Mouse (Mus musculus) megakaryocyte progenitor cell, adult 5-6 weeks (primary cell): ENCODE measurements around the gene Mxd3. TPM values are rescaled to one million over a fixed set of nuclear protein-coding genes. Genes with fewer than 3 reads are reported as not detected.

Source experiments
- ATAC-seq: replicated peaks from 2 replicates; pipeline ENCODE4 v1.8.0; 2016; ENCODE audit warnings: mild to moderate bottlenecking, moderate TSS enrichment, inconsistent platforms; ENCODE audit not compliant: poor library complexity
- total RNA-seq, 2 experiments: library from RNA; stranded (forward) in 1 of 2; stranded (reverse) in 1 of 2; fragments of 157-497, 149-512 nt in 1 of 2; fragments of 200-1000 nt in 1 of 2; gene quantifications; 2 replicates each; pipeline versions ENCODE4 v1.2.3 to v1.2.4; 2015 to 2017

Gene Mxd3
- total RNA-seq, 2 experiments from 2014 or later, result 4.7 to 16.3 TPM

GRCm38 (mm10) chr13:55335701-55336100 is 6.1 kb upstream of the Mxd3 start:
- no peak for ATAC-seq

- no peak for ATAC-seq
Measured at GRCm38 (mm10) chr13:55332331-55332730, 2.7 kb upstream of the Mxd3 start.

GRCm38 (mm10) chr13:55330567-55331400 is 1.2 kb upstream of the Mxd3 start:
- ATAC-seq, result no peak

DNA sequence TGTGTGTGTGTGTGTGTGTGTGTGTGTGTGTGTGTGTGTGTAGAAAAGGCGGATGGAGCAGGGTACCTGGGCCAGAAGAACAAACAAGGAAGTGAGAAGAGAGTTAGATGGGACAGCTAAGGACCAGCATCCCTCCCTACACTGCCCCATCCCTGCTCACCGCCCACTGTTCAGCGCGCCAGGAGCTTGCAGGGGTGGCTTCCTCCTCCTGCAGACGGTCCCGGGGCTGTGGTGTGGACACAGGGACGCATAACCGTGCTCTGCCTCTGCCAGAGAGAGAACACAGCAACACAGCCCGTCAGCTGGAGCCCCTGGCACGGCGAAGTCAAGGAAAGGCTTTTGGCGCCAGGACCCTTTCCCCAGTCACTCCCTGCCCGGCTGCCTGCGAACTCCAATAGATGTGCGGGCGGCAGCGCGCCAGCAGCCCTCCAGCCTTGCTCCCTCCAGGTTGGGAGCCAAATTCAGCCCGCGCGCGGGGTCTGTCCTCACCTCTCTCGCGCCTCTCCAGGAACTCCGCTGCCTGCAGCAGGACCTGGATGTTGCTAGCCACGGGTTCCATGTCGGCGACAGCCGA is 427 bp downstream of the Mxd3 start:
- ATAC-seq, result peak; percentile 7; the same call in 1 of the 2 replicates

- ATAC-seq, result no peak
Measured at GRCm38 (mm10) chr13:55328641-55329040, 982 bp downstream of the Mxd3 start.

GRCm38 (mm10) chr13:55328171-55328570 is 1.5 kb downstream of the Mxd3 start:
- ATAC-seq, result no peak

GRCm38 (mm10) chr13:55327633-55328032 is 2.0 kb downstream of the Mxd3 start:
- ATAC-seq, result peak; percentile 75

DNA sequence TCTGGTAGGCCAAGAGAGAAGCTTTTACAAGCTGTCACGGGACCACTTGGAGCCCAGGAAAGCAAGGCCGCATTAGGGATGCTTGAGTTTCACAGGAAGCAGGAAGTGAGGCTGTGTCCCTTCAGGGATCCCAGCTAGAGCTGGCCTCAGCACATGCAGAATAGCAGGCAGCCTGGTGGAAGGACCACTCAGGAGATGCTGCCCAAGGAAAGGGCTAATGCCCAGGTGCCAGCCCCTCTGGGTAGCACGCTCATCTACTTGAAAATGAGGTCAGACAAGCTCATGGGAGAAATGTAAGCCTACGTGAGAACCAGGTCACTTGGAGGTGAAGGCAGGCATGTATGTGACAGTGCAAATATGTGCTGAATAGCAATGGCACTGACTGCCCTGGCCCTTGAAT is 2.5 kb downstream of the Mxd3 start:
- no peak for ATAC-seq

DNA sequence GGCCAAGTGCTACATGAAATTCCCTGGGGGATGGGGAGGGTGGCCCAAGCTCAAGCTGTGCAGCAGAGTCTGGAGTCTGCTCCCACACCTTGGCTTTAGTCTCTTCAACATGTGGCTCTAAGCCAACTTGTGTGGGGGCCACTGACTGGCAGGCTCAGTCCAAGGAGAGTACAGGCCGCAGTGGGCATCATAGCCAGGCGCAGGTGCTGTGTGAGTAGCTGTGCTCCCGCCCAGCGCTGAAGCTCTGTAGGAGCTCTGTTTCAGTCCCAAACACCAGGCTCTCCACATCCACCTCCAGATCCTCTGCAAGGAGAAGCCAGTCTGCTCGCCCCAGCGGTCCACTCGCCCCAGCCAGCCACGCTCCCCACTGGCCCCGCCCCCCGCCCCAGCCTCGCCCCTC is 4.0 kb downstream of the Mxd3 start:
- ATAC-seq, result no peak

DNA sequence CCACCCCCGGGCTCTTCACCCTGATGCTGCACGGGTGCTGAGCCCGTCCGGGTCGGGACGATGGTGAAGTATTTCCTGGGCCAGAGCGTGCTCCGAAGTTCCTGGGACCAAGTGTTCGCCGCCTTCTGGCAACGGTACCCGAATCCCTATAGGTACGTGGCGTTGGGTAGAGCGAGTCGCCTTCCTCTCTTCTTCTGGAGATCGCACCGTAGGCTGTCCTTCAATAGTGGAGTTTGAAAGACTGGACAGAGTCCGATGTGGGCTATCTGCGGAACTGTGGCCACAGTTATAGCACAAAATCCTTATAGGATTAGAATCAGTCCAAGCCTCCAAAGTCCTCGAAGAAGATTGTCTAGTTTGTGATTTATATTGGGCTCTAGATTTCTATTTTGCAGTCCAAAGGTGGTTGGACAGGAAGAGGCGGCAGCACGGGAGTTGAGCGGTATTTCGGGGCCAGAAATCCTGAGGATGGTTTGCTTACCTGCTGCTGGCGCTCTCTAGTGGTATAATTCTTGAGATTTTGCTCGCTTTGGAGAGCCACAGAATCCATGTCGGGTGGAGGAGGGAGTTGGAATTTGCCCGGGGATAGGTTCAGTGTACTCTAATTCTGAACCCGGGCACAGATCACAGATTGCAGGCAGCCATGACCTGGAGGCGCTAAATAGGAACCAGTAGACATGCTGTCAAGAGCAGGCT is 7.3 kb downstream of the Mxd3 start:
- ATAC-seq, result peak; percentile 40; the same call in 1 of the 2 replicates

DNA sequence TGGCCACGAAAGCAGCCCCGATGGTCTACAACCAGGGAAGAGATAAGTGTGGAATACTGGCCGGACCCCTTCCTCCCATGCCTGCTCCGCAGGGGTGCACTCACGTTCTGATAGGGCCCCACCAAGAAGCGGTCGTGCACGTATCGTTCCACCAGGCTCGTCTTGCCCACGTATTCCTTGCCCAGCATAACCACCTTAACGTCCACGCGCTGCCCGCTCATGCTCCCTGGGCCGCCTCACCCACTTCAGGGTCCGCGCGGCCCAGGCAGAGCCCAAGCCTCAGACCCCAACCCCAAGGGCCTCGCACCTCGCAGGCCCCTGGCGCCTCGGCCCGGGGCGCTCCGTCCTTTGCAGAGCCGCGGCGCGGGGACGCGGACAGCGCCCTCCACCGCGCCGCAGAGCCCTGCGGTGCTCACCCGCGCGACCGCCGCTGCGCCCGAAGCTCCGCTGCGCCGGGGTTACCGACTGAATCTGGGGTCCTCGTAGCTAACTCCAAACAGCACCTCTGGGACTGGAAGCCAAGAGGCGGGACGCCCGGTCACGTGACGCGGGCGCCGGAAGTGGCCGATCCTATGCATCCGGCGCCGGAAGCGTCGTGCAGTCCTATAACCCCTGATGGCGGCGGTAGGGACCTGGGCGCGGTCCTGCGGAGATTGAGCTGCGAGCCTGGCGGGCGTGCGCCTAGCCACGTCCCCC is 8.0 kb downstream of the Mxd3 start, which contains the start of gene Rab24:
TSS of gene Rab24 (minus strand) at position 513 of the 696 bp plus-strand sequence.
- peak; percentile 78 for ATAC-seq

DNA sequence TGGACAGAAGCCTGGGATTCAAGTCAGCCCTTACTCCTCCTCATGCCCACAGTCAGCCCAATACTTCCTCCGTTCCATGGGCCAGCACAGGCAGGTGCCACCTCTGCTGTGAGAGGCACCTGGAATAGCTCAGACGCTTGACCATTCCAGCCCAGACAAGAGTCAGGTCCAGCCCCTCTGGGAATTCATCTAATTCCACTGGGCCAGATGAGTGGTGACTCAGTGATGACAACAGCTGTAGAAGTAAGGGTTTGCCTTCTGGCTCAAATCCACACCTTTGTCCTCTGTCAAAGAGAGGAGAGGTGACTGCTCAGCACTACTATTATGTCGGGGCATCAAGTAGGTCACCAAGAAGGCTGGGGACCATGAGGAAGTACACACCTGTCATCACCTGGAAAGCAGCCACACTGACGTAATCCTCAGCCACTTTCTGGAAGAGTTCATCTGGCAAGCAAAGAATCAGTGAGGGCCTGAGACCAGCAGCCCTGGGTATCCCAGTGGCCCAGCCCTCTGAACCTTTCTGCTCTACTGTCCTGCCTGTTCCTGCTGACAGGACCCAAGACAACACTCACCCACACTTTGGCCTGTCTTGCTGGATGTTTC is 9.6 kb downstream of the Mxd3 start, which contains the start of gene Prelid1:
TSS of gene Prelid1 (plus strand) at position 570 of the 603 bp plus-strand sequence.
- no peak for ATAC-seq

- peak; percentile 6; the same call in 1 of the 2 replicates for ATAC-seq
Measured at GRCm38 (mm10) chr13:55318351-55318750, 11.3 kb downstream of the Mxd3 start.

GRCm38 (mm10) chr13:55314891-55315412 is 14.7 kb downstream of the Mxd3 start:
- no peak for ATAC-seq

- no peak for ATAC-seq
Measured at GRCm38 (mm10) chr13:55313051-55313450, 16.6 kb downstream of the Mxd3 start.

GRCm38 (mm10) chr13:55312028-55312630 is 17.5 kb downstream of the Mxd3 start:
- ATAC-seq, result no peak

GRCm38 (mm10) chr13:55300913-55301312 is 28.7 kb downstream of the Mxd3 start:
- ATAC-seq, result no peak

- ATAC-seq, result no peak
Measured at GRCm38 (mm10) chr13:55296760-55297159, 32.9 kb downstream of the Mxd3 start.

- ATAC-seq, result no peak
Measured at GRCm38 (mm10) chr13:55288854-55289253, 40.8 kb downstream of the Mxd3 start.

- no peak for ATAC-seq
Measured at GRCm38 (mm10) chr13:55277646-55278045, 52.0 kb downstream of the Mxd3 start.
